Comparison of ENCODE assay signal across 25 mouse cellular contexts in genomic region chr6:137262087-137262486, GRCm38 (mm10). TPM values are rescaled to one million over a fixed set of nuclear protein-coding genes. Genes with fewer than 3 reads are reported as not detected.
DNase-seq lines count a peak whose midpoint lies in the region; ATAC-seq and TF ChIP-seq lines count a peak whose summit lies in the region.
"Had no signal": no experiment of that assay in that cellular context is flagged by ENCODE, and none has a peak within 500 bp of the region (broad histone marks: within the 10 kb centered on the region; RNA-seq: fewer than 3 reads in every experiment).

No protein-coding gene starts in this region.

- no peak overlapping the region for H3K9ac ChIP-seq in forebrain, embryonic 16.5 days (replicated peaks; ENCODE audit: low read depth, low read length)
- H3K9ac ChIP-seq in forebrain, embryonic 12.5 days = no peak overlapping the region
- no peak overlapping the region for H3K9ac ChIP-seq in midbrain, embryonic 12.5 days (replicated peaks)
- no peak overlapping the region for H3K9ac ChIP-seq in midbrain, postnatal 0 days (replicated peaks; ENCODE audit: low read length, poor library complexity, severe bottlenecking)
- no peak overlapping the region for H3K9ac ChIP-seq in CH12.LX (ENCODE audit: insufficient read depth, low read depth)
- H3K9ac ChIP-seq: embryonic facial prominence, embryonic 12.5 days; embryonic facial prominence, embryonic 15.5 days; forebrain, embryonic 15.5 days; hindbrain, embryonic 12.5 days; hindbrain, embryonic 15.5 days had no signal

- peaks cover 4% of the 10 kb centered on the region; the same call in 1 of the 2 replicates for H3K9me3 ChIP-seq in forebrain, embryonic 16.5 days (ENCODE audit: control insufficient read depth, low read length)
- H3K9me3 ChIP-seq in forebrain, embryonic 12.5 days = 0 out of 2 replicates have a peak, but pooled peaks cover 4% of the 10 kb centered on the region
- H3K9me3 ChIP-seq in midbrain, embryonic 12.5 days = no peaks in the 10 kb centered on the region
- H3K9me3 ChIP-seq in midbrain, postnatal 0 days (ENCODE audit: low read length) = no peaks in the 10 kb centered on the region
- peaks cover 4% of the 10 kb centered on the region for H3K9me3 ChIP-seq in CH12.LX (replicated peaks; ENCODE audit: low read length)
- H3K9me3 ChIP-seq: embryonic facial prominence, embryonic 15.5 days; forebrain, embryonic 15.5 days; hindbrain, embryonic 15.5 days had no signal

- 21% methylated on average over 3 of the region's 3 CpGs for WGBS in forebrain, embryonic 16.5 days
- WGBS in forebrain, embryonic 12.5 days = 41% methylated on average over 3 of the region's 3 CpGs
- 25% methylated on average over 3 of the region's 3 CpGs for WGBS in midbrain, embryonic 12.5 days
- WGBS in midbrain, postnatal 0 days = 17% methylated on average over 3 of the region's 3 CpGs

- no peak overlapping the region for H3K4me3 ChIP-seq in forebrain, embryonic 16.5 days (replicated peaks; ENCODE audit: low read length)
- H3K4me3 ChIP-seq in forebrain, embryonic 12.5 days (replicated peaks) = no peak overlapping the region
- H3K4me3 ChIP-seq in midbrain, embryonic 12.5 days = no peak overlapping the region
- no peak overlapping the region for H3K4me3 ChIP-seq in midbrain, postnatal 0 days (ENCODE audit: low read depth, low read length)
- no peak overlapping the region for H3K4me3 ChIP-seq in CH12.LX (replicated peaks in 1 of 3; ENCODE audit: low read depth in 2 of 3, low read length in 2 of 3, poor library complexity in 1 of 3)
- H3K4me3 ChIP-seq: embryonic facial prominence, embryonic 12.5 days; embryonic facial prominence, embryonic 15.5 days; forebrain, embryonic 15.5 days; gastrocnemius, adult 2 months; hindbrain, embryonic 12.5 days; hindbrain, embryonic 15.5 days had no signal

- dilution Hi-C loops in CH12.LX (cut with MboI; ENCODE audit: extremely low pct_ligation_motif_present, extremely low pct_unique_long_range_greater_than_20kb, low sequenced_read_pairs) = no loop called here

- no peaks in the 10 kb centered on the region for H3K79me2 ChIP-seq in CH12.LX (replicated peaks; ENCODE audit: control insufficient read depth, extremely low read depth, insufficient read depth, poor library complexity, severe bottlenecking)

- H3K27me3 ChIP-seq in forebrain, embryonic 16.5 days (replicated peaks; ENCODE audit: control insufficient read depth, insufficient read depth, low read length) = no peaks in the 10 kb centered on the region
- no peaks in the 10 kb centered on the region for H3K27me3 ChIP-seq in forebrain, embryonic 12.5 days
- H3K27me3 ChIP-seq in midbrain, embryonic 12.5 days = no peaks in the 10 kb centered on the region
- H3K27me3 ChIP-seq in midbrain, postnatal 0 days (ENCODE audit: insufficient read depth, low read length) = no peaks in the 10 kb centered on the region
- H3K27me3 ChIP-seq in CH12.LX (replicated peaks) = no peaks in the 10 kb centered on the region
- H3K27me3 ChIP-seq: embryonic facial prominence, embryonic 12.5 days; embryonic facial prominence, embryonic 15.5 days; forebrain, embryonic 15.5 days; hindbrain, embryonic 12.5 days; hindbrain, embryonic 15.5 days had no signal

- TF ChIP-seq EP300 in CH12.LX (IDR thresholded peaks at IDR 0.05; ENCODE audit: low read length) = no peak

- H3K36me3 ChIP-seq in forebrain, embryonic 16.5 days (ENCODE audit: control insufficient read depth, insufficient read depth) = no peaks in the 10 kb centered on the region
- H3K36me3 ChIP-seq in forebrain, embryonic 12.5 days (replicated peaks) = no peaks in the 10 kb centered on the region
- no peaks in the 10 kb centered on the region for H3K36me3 ChIP-seq in midbrain, embryonic 12.5 days
- H3K36me3 ChIP-seq in midbrain, postnatal 0 days (ENCODE audit: insufficient read depth, low read length) = no peaks in the 10 kb centered on the region
- no peaks in the 10 kb centered on the region for H3K36me3 ChIP-seq in CH12.LX (replicated peaks in 1 of 2; ENCODE audit: control insufficient read depth in 1 of 2, insufficient read depth in 1 of 2, low read length in 1 of 2)
- H3K36me3 ChIP-seq: embryonic facial prominence, embryonic 12.5 days; embryonic facial prominence, embryonic 15.5 days; hindbrain, embryonic 12.5 days; hindbrain, embryonic 15.5 days had no signal

- in situ Hi-C loops in CH12.LX (cut with MboI; ENCODE audit: low pct_ligation_motif_present, low pct_unique_long_range_greater_than_20kb, low sequenced_read_pairs) = no loop called here

- H3K27ac ChIP-seq in forebrain, embryonic 16.5 days (ENCODE audit: low read length) = no peak overlapping the region
- H3K27ac ChIP-seq in forebrain, embryonic 12.5 days = no peak overlapping the region
- 0 out of 2 replicates have a peak overlapping the region, but pooled peaks have one; percentile 15 for H3K27ac ChIP-seq in midbrain, embryonic 12.5 days (replicated peaks)
- no peak overlapping the region for H3K27ac ChIP-seq in midbrain, postnatal 0 days (ENCODE audit: low read depth, low read length)
- no peak overlapping the region for H3K27ac ChIP-seq in CH12.LX (ENCODE audit: insufficient read depth, low read depth)
- H3K27ac ChIP-seq: embryonic facial prominence, embryonic 12.5 days; embryonic facial prominence, embryonic 15.5 days; forebrain, embryonic 15.5 days; gastrocnemius, adult 2 months; hindbrain, embryonic 12.5 days; hindbrain, embryonic 15.5 days had no signal

- no peak for TF ChIP-seq POLR2A in CH12.LX (IDR thresholded peaks at IDR 0.05; ENCODE audit: low read depth, low read length)

- no peak overlapping the region for H3K4me2 ChIP-seq in forebrain, embryonic 16.5 days (ENCODE audit: low read length)
- H3K4me2 ChIP-seq in forebrain, embryonic 12.5 days = no peak overlapping the region
- no peak overlapping the region for H3K4me2 ChIP-seq in midbrain, embryonic 12.5 days (replicated peaks)
- no peak overlapping the region for H3K4me2 ChIP-seq in midbrain, postnatal 0 days (ENCODE audit: low read depth, low read length, poor library complexity, severe bottlenecking)
- no peak overlapping the region for H3K4me2 ChIP-seq in CH12.LX (ENCODE audit: insufficient read depth, low read depth, poor library complexity, severe bottlenecking)
- H3K4me2 ChIP-seq: embryonic facial prominence, embryonic 12.5 days; embryonic facial prominence, embryonic 15.5 days; forebrain, embryonic 15.5 days; heart, embryonic 11.5 days; hindbrain, embryonic 12.5 days; hindbrain, embryonic 15.5 days had no signal

- DNase-seq in midbrain, postnatal 0 days (ENCODE audit: low spot score) = no peak
- DNase-seq in CH12.LX (ENCODE audit: extremely low read depth) = peak; percentile 63
- no peak for DNase-seq in T-cell, adult 2 months (ENCODE audit: low spot score)
- DNase-seq: adrenal gland, adult 8-10 months; adrenal gland, postnatal 36 days; B cell, adult 2 months; cerebellum, adult 11 months; cerebellum, adult 2 months; cerebellum, adult 9-11 months; cerebellum, postnatal 25 days; gastrocnemius, adult 2 months; gastrocnemius, postnatal 14 days; heart, adult 11 months had no signal

- ATAC-seq in forebrain, embryonic 16.5 days = peak; percentile 59
- no peak for ATAC-seq in forebrain, embryonic 12.5 days (ENCODE audit: low FRiP score)
- peak; percentile 68 for ATAC-seq in midbrain, embryonic 12.5 days (ENCODE audit: low FRiP score, low read depth)
- no peak for ATAC-seq in midbrain, postnatal 0 days (ENCODE audit: low FRiP score)
- ATAC-seq: activated CD4-positive, CD25-positive, alpha-beta regulatory T cell, adult 4 months; forebrain, embryonic 15.5 days; intestine, postnatal 0 days had no signal

- H3K4me1 ChIP-seq in forebrain, embryonic 16.5 days (replicated peaks; ENCODE audit: control insufficient read depth, insufficient read depth, low read length) = peaks cover 5% of the 10 kb centered on the region
- H3K4me1 ChIP-seq in forebrain, embryonic 12.5 days = 0 out of 2 replicates have a peak, but pooled peaks cover 9% of the 10 kb centered on the region
- peaks cover 6% of the 10 kb centered on the region for H3K4me1 ChIP-seq in midbrain, embryonic 12.5 days
- H3K4me1 ChIP-seq in midbrain, postnatal 0 days (ENCODE audit: insufficient read depth, low read length) = no peaks in the 10 kb centered on the region
- H3K4me1 ChIP-seq in CH12.LX (ENCODE audit: control insufficient read depth in 1 of 2, insufficient read depth in 2 of 2) = peaks cover 0 to 12% of the 10 kb centered on the region in 2 experiments; a peak in 2 of 4 replicates
- H3K4me1 ChIP-seq: embryonic facial prominence, embryonic 12.5 days; embryonic facial prominence, embryonic 15.5 days had no signal

- TF ChIP-seq RAD21 in CH12.LX (IDR thresholded peaks at IDR 0.05; ENCODE audit: low read depth, low read length) = no peak

- no peak for TF ChIP-seq CTCF in midbrain, postnatal 0 days (IDR thresholded peaks at IDR 0.05)
- no peak for TF ChIP-seq CTCF in CH12.LX (conservative IDR thresholded peaks at IDR 0.05 in 1 of 2, IDR thresholded peaks at IDR 0.05 in 1 of 2; ENCODE audit: low read depth in 2 of 2, low read length in 2 of 2)

TF ChIP-seq in CH12.LX, 34 proteins besides CTCF, POLR2A, EP300 and RAD21:
- no peak for TF ChIP-seq NELFE (IDR thresholded peaks at IDR 0.05; ENCODE audit: low read depth, low read length)
- no peak for TF ChIP-seq JUND (conservative IDR thresholded peaks at IDR 0.05; ENCODE audit: low read depth, low read length)
- no peak for TF ChIP-seq TCF12 (IDR thresholded peaks at IDR 0.05; ENCODE audit: low read depth, low read length)
- TF ChIP-seq ELF1 (IDR thresholded peaks at IDR 0.05; ENCODE audit: low read depth, low read length) = no peak
- no peak for TF ChIP-seq GABPA (IDR thresholded peaks at IDR 0.05; ENCODE audit: insufficient replicate concordance, low read depth, low read length)
- TF ChIP-seq BHLHE40 (IDR thresholded peaks at IDR 0.05; ENCODE audit: low read depth, low read length) = no peak
- no peak for TF ChIP-seq ZC3H11A (IDR thresholded peaks at IDR 0.05; ENCODE audit: low read depth, low read length)
- TF ChIP-seq ETS1 (conservative IDR thresholded peaks at IDR 0.05; ENCODE audit: low read depth, low read length) = no peak
- TF ChIP-seq MAZ (IDR thresholded peaks at IDR 0.05; ENCODE audit: low read depth, low read length) = no peak
- TF ChIP-seq CHD2 (IDR thresholded peaks at IDR 0.05; ENCODE audit: low read length) = no peak

RNA-seq across cellular contexts. Expression of gene Ptpro, which starts 10.0 kb away (rescaled TPM):
- polyA plus RNA-seq in forebrain, embryonic 16.5 days (2015; fragmentation: Nextera tagmentation; extraction: Ambion mirVana) = 61.1 and 63.5 TPM in 2 replicates
- polyA plus RNA-seq in forebrain, embryonic 12.5 days (2016; fragmentation: Nextera tagmentation; extraction: Ambion mirVana) = 23.2 and 26.4 TPM in 2 replicates
- polyA plus RNA-seq in midbrain, embryonic 12.5 days (2016; fragmentation: Nextera tagmentation; extraction: Ambion mirVana) = 30.7 and 33.1 TPM in 2 replicates
- total RNA-seq in midbrain, postnatal 0 days (2014; rRNA removed) = 122 and 134 TPM in 2 replicates
- polyA plus RNA-seq in midbrain, postnatal 0 days (2015; fragmentation: Nextera tagmentation; extraction: Ambion mirVana) = 54.8 and 58.7 TPM in 2 replicates
- total RNA-seq in CH12.LX (2012; rRNA removed) (not detected in 2 replicates), CH12.LX (2014; rRNA removed) (0.11 and 0.22 TPM in 2 replicates)
- 0.16 and 0.23 TPM in 2 replicates for polyA plus RNA-seq in CH12.LX (2012; ENCODE audit: insufficient read length, low read depth)
- total RNA-seq: MEL had no signal

Comparison
In these comparisons a context has a peak if more than half of its experiments do, and no peak if none do; other contexts are left out.
1. ATAC-seq: peak in forebrain, embryonic 16.5 days (single experiment) and midbrain, embryonic 12.5 days (single experiment); none in forebrain, embryonic 12.5 days (single experiment) and midbrain, postnatal 0 days (single experiment).
2. RNA of gene Ptpro, which starts 10.0 kb away (polyA plus RNA-seq): 61.1 to 63.5 TPM in forebrain, embryonic 16.5 days, 54.8 to 58.7 TPM in midbrain, postnatal 0 days, 30.7 to 33.1 TPM in midbrain, embryonic 12.5 days and 23.2 to 26.4 TPM in forebrain, embryonic 12.5 days; 0.16 to 0.23 TPM in CH12.LX; every median in the first group is over 10 times any median in the second.